Mouse (Mus musculus) B cell, adult 2 months (primary cell): Measurements from ENCODE around the gene Man2b1.
"Not testable (repeated sequence)": the region's sequence is repeated elsewhere in the genome, so short reads cannot be mapped to it uniquely, and the experiment has no call there.

Experiments used
- DNase-seq, 2 experiments: peaks; one replicate each; pipeline ENCODE4 v3.0.0; 2022

The Man2b1 gene

DNA sequence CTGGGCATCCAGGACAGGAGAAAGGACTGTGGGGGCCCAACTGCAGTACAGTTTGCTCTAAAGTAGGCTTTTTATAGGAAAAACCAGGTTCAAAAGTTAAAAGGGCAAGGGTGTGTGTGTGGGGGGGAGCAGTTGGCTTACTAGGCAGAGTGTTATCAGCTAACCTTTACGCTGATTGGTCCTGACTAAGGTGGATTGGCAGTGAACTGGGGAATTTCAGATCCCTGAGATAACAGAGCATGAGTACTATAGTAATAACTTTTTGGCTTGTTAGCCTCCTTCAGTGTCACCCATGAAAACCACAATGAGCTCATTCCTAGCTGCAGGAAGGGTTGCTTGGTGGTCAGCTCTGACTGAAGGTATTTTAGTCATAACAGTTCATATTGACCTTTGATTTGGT, 49.3 kb downstream of the Man2b1 start:
- no peak for DNase-seq

DNA sequence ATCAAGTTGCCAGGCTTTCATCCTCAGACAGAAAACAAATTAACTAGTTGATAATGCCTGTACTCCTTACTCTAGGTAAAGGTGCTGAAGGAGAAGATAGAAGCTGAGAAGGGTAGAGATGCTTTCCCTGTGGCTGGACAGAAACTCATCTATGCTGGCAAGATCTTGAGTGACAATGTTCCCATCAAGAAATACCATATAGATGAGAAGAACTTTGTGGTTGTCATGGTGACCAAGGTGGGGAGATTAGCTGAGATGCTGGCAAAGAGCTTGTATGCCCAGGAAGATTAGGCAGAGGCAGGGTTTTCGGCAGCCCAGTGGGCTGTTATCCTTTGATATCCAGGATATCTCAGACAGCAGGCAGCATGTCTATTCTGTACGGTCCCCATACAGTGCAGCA, 52.6 kb downstream of the Man2b1 start:
- not testable (repeated sequence) for DNase-seq

- DNase-seq, result no peak
These were observed 59.4 kb downstream of the Man2b1 start for GRCm38 (mm10) chr8:85142516-85142915.
